Mouse (Mus musculus) liver, adult 2 months (tissue): ENCODE measurements around the gene Colgalt1. TPM values are rescaled to one million over a fixed set of nuclear protein-coding genes. Genes with fewer than 3 reads are reported as not detected.

Source experiments
- DNase-seq: peaks from one replicate; pipeline ENCODE4 v3.0.0-alpha.2; 2011; ENCODE audit warnings: low read depth, low spot score; ENCODE audit errors: extremely low read depth
- H3K27ac ChIP-seq: fragments of 200-500 bp; replicated peaks from 2 replicates; pipeline ENCODE4 v1.5.1; 2012; ENCODE audit warnings: low read depth, mild to moderate bottlenecking, control low read depth, inconsistent platforms, low read length; ENCODE audit not compliant: insufficient read depth
- H3K27me3 ChIP-seq: fragments of 200-500 bp; 2 replicates; pipeline ENCODE4 v1.6.1; 2012; ENCODE audit warnings: mild to moderate bottlenecking, moderate library complexity, low read length, inconsistent platforms; ENCODE audit not compliant: control insufficient read depth, insufficient read depth
- H3K36me3 ChIP-seq: fragments of 200-500 bp; 2 replicates; pipeline ENCODE4 v1.6.1; 2012; ENCODE audit warnings: low read length, inconsistent platforms; ENCODE audit not compliant: control insufficient read depth, insufficient read depth
- H3K4me1 ChIP-seq: fragments of 200-500 bp; 2 replicates; pipeline ENCODE4 v1.6.1; 2011; ENCODE audit warnings: low read length; ENCODE audit not compliant: control insufficient read depth, insufficient read depth
- H3K4me3 ChIP-seq: fragments of 200-500 bp; 2 replicates; pipeline ENCODE4 v1.5.1; 2011; ENCODE audit warnings: low read depth, mild to moderate bottlenecking, control low read depth, low read length, moderate library complexity; ENCODE audit not compliant: insufficient read depth
- H3K79me2 ChIP-seq: fragments of 200-500 bp; 2 replicates; pipeline ENCODE4 v1.6.1; 2012; ENCODE audit warnings: inconsistent platforms, mild to moderate bottlenecking, low read length, moderate library complexity; ENCODE audit not compliant: control insufficient read depth, insufficient read depth
- H3K9ac ChIP-seq: fragments of 200-500 bp; 2 replicates; pipeline ENCODE4 v1.6.1; 2012; ENCODE audit warnings: low read depth, mild to moderate bottlenecking, control low read depth, inconsistent platforms, low read length
- CTCF ChIP-seq: fragments of 200-500 bp; IDR thresholded peaks from 2 replicates; pipeline ENCODE4 v1.5.1; 2011; ENCODE audit warnings: low read depth, low read length, control low read depth
- POLR2A ChIP-seq: fragments of 200-500 bp; IDR thresholded peaks from 2 replicates; pipeline ENCODE4 v1.6.1; 2011; ENCODE audit warnings: low read length, control low read depth; ENCODE audit not compliant: insufficient read depth; ENCODE audit errors: extremely low read depth
- WGBS: fragments of 180-500 bp; shearing (Covaris S2); methylation state at CpG from one replicate; pipeline ENCODE4 v1.1.7; 2018; 5-methylcytosine and 5-hydroxymethylcytosine counted together
- polyA plus RNA-seq: library from polyadenylated mRNA; depleted of rRNA; stranded (reverse); fragments of >200 nt; gene quantifications from 2 replicates; pipeline ENCODE4 v1.2.3, GENCODE M21; 2012; rRNA removed
- total RNA-seq: library from RNA; depleted of rRNA; stranded (reverse); fragments of >200 nt; gene quantifications from 2 replicates; pipeline ENCODE4 v1.2.3, GENCODE M21; 2014; rRNA removed

Colgalt1 gene
- total and polyA plus RNA-seq, 2 experiments, result 43.2 to 77.3 TPM

DNA sequence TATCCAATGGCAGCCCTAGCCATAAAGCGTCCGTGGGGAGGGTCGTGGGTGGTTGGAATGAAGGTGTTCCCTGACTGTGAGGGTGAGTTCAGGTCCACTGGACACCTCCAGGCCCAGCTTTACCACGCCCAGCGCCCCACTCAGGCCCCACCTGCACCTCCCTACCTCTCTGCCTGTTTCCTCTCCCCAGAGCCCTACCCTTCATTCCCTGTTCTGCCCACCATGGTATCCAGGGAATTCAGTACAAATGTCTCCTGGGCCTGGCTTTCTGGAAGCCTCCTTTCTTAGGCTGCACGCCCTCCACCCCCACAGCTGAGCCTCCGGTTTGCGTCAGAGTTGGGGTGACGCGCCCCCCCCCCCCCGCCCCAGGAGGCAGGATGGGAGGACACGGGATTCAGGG lies 59.4 kb downstream of the Colgalt1 start:
- peaks cover 10% of the 10 kb centered on the region for H3K4me1 ChIP-seq
- WGBS, result 24% methylated on average over 12 of the region's 12 CpGs
- no peak overlapping the region for H3K27ac ChIP-seq
- DNase-seq, result no peak
- TF ChIP-seq POLR2A, result no peak
- no peak for TF ChIP-seq CTCF
- H3K9ac ChIP-seq, result no peak overlapping the region
- H3K36me3 ChIP-seq, result no peaks in the 10 kb centered on the region
- no peaks in the 10 kb centered on the region for H3K79me2 ChIP-seq
- peaks cover 2% of the 10 kb centered on the region; the same call in 1 of the 2 replicates for H3K27me3 ChIP-seq
- H3K4me3 ChIP-seq, result no peak overlapping the region

DNA sequence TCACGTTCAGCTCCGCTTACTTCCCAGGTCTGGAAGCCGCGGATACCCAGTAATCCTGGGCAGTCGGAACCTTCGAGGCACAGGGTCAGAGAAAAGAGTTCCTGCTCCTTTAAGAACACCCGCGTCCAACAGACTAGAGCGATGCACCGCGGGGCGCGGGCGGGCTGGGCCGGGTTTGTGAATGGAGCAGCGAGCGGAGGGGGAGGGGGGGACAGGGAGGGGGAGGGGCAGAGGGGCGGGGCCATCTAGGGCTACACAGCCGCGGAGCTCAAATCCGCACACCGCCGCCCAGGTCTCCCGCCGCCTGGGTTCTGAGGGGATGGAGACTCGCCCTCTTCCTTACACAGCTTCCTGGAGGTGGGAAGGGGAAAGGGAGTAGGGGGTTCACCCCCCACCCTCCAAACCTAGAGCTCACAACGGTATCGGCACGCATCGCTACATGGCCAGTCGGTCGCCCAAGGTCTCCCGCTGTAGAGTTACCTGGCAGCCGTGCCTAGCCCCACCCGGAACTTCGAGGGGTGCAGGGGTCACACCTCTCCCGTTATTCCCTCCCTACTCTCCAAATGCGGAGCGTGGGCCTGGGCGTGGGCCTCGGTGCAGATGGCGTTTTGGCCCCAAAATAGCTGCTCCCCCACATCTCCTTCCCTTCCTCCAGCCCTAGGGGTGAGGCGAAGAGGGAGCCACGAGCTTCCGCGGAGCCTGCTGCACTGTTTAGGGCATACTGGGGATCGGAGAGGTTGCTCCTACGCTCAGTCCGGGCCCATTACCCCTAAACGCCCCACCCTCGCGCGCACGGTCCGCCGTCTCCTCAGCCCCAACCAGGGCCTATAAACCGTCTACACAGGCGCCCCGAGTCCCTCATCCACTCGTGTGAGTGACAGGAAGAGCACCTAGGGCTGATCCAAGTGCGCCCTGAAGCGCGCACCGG lies 60.1 kb downstream of the Colgalt1 start:
- TF ChIP-seq CTCF, result no peak
- no peak for TF ChIP-seq POLR2A
- 1% methylated on average over 61 of the region's 64 CpGs for WGBS
- Histone ChIP-seq H3K27me3 (peaks cover 2% of the 10 kb centered on the region; the same call in 1 of the 2 replicates), H3K79me2 (no peaks in the 10 kb centered on the region), H3K36me3 (no peaks in the 10 kb centered on the region), H3K4me1 (peaks cover 15% of the 10 kb centered on the region), H3K4me3 (peak overlapping the region; percentile 63), H3K27ac (no peak overlapping the region), H3K9ac (peak overlapping the region; percentile 9; the same call in 1 of the 2 replicates)
- DNase-seq, result no peak

DNA sequence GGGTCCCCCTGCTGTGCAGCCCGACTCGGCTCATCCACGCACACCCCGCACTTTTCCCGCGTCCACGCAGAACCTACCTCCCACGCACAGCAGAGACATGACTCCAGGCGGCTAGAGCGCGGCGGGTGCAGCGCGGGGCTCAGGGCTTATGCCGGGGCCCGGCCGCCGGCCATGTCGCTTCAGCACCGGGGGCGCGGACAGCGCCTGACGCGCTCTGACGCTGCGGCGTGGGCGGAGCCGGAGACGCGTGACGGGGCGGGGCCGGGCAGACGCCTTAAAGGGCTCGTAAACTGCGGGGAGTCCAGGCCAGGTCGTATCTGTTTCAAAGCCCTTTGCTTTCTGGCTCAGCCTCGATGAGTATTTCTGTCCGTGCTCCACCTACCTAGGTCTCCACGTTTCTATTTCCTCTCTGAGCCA lies 60.8 kb downstream of the Colgalt1 start, which contains the start of gene Unc13a:
Unc13a (minus strand) TSS at position 209 of the 417 bp plus-strand sequence.
- peaks cover 2% of the 10 kb centered on the region; the same call in 1 of the 2 replicates for H3K27me3 ChIP-seq
- peak within 1 kb of the TSS; percentile 17; the same call in 1 of the 2 replicates for H3K9ac ChIP-seq
- under 1% methylated on average over 42 of the region's 42 CpGs for WGBS
- H3K4me3 ChIP-seq, result peak within 1 kb of the TSS; percentile 63
- DNase-seq, result peak; percentile 76
- H3K27ac ChIP-seq, result peak within 1 kb of the TSS; percentile 39
- no peaks in the 10 kb centered on the region for H3K79me2 ChIP-seq
- TF ChIP-seq CTCF (no peak), POLR2A (no peak)
- H3K4me1 ChIP-seq, result peaks cover 15% of the 10 kb centered on the region
- H3K36me3 ChIP-seq, result no peaks in the 10 kb centered on the region

DNA sequence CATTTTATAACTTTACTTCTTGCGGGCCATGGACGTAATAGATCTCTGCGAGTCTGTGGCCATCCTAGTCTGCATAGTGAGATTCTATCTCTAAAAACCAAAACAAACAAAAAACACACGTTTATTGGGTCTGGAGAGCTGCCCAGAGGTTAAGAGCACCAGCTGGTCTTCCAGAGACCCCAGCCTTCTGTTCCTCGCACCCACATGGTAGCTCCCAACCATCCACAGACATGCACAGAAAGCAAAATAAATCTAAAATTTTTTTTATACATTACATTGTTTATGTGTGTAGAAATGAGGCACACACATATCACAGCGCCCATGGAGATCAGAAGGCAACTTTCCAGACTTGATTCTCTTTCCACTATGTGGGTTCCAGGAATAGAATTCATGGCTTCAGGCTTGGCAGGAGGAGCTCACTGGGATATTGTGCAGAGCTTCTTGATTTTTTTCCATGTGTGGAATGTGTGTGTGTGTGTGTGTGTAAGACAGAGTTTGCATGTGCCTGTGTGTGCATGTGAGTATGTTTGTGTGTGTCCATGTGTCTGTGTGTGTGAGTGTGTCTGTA lies 61.5 kb downstream of the Colgalt1 start:
- peaks cover 15% of the 10 kb centered on the region for H3K4me1 ChIP-seq

DNA sequence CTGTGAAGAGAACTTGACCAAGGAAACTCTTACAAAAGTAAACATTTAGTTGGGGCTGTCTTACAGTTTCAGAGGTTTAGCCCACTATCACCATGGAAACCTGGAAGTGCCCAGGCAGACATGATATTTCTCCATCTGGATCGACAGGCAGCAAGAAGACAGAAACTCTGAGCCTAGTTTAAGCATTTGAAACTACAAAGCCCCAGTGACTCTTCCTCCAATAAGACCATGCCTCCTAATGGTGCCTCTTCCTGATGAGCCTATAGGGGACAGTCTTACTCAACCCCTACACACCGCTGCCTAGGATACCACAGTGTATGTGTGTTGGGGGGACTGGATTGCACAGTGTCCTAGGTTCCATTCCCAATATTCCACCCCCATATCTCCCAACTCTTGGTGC lies 63.3 kb downstream of the Colgalt1 start:
- Histone ChIP-seq H3K27me3 (no peaks in the 10 kb centered on the region), H3K9ac (no peak overlapping the region), H3K4me3 (no peak overlapping the region), H3K4me1 (peaks cover 15% of the 10 kb centered on the region), H3K27ac (no peak overlapping the region), H3K36me3 (no peaks in the 10 kb centered on the region), H3K79me2 (no peaks in the 10 kb centered on the region)
- no peak for DNase-seq
- 85% methylated on average over 2 of the region's 2 CpGs for WGBS
- no peak for TF ChIP-seq POLR2A
- no peak for TF ChIP-seq CTCF

More for the DNA sequence above, 61.5 kb downstream of the Colgalt1 start:
- Histone ChIP-seq H3K9ac (no peak overlapping the region), H3K27me3 (peaks cover 2% of the 10 kb centered on the region; the same call in 1 of the 2 replicates), H3K36me3 (no peaks in the 10 kb centered on the region), H3K79me2 (no peaks in the 10 kb centered on the region), H3K4me3 (no peak overlapping the region), H3K27ac (peak overlapping the region; percentile 39)
- DNase-seq, result no peak
- TF ChIP-seq CTCF, result no peak
- TF ChIP-seq POLR2A, result no peak
- WGBS, result 76% methylated on average over 6 of the region's 6 CpGs

Other genes starting within 250 kb of the Colgalt1 start
- 76.6 and 82.2 TPM in 2 replicates for gene Use1, start 244.2 kb upstream of the Colgalt1 start, total RNA-seq
- gene Use1, start 244.2 kb upstream of the Colgalt1 start, polyA plus RNA-seq, result 60.2 and 69.9 TPM in 2 replicates
- 8.0 and 8.1 TPM in 2 replicates for gene Ocel1, start 239.7 kb upstream of the Colgalt1 start, total RNA-seq
- 9.2 and 17.1 TPM in 2 replicates for gene Ocel1, start 239.7 kb upstream of the Colgalt1 start, polyA plus RNA-seq
- gene Nr2f6, start 229.0 kb upstream of the Colgalt1 start, total RNA-seq, result 73.9 and 117 TPM in 2 replicates
- gene Nr2f6, start 229.0 kb upstream of the Colgalt1 start, polyA plus RNA-seq, result 319 and 341 TPM in 2 replicates
- 7.9 and 9.7 TPM in 2 replicates for gene Ushbp1, start 215.2 kb upstream of the Colgalt1 start, total RNA-seq
- 7.9 and 13.6 TPM in 2 replicates for gene Ushbp1, start 215.2 kb upstream of the Colgalt1 start, polyA plus RNA-seq
- 42.7 and 44.8 TPM in 2 replicates for gene Babam1, start 214.1 kb upstream of the Colgalt1 start, total RNA-seq
- 98.5 and 106 TPM in 2 replicates for gene Babam1, start 214.1 kb upstream of the Colgalt1 start, polyA plus RNA-seq
- 0.09 and 0.34 TPM in 2 replicates for gene Ankle1, start 205.0 kb upstream of the Colgalt1 start, total RNA-seq
- 0.11 and 0.22 TPM in 2 replicates for gene Ankle1, start 205.0 kb upstream of the Colgalt1 start, polyA plus RNA-seq
- 3.1 and 5.0 TPM in 2 replicates for gene Abhd8, start 147.3 kb upstream of the Colgalt1 start, total RNA-seq
- gene Abhd8, start 147.3 kb upstream of the Colgalt1 start, polyA plus RNA-seq, result 6.7 and 11.7 TPM in 2 replicates
- 35.1 and 48.2 TPM in 2 replicates for gene Mrpl34, start 146.0 kb upstream of the Colgalt1 start, total RNA-seq
- 104 and 123 TPM in 2 replicates for gene Mrpl34, start 146.0 kb upstream of the Colgalt1 start, polyA plus RNA-seq
- gene Dda1, start 141.8 kb upstream of the Colgalt1 start, total RNA-seq, result 7.7 and 8.3 TPM in 2 replicates
- 32.5 and 34.1 TPM in 2 replicates for gene Dda1, start 141.8 kb upstream of the Colgalt1 start, polyA plus RNA-seq
- 2.3 and 3.8 TPM in 2 replicates for gene Ano8, start 125.0 kb upstream of the Colgalt1 start, total RNA-seq
- gene Ano8, start 125.0 kb upstream of the Colgalt1 start, polyA plus RNA-seq, result 3.7 and 5.2 TPM in 2 replicates
- gene Gtpbp3, start 122.9 kb upstream of the Colgalt1 start, total RNA-seq, result 11.6 and 12.7 TPM in 2 replicates
- 12.9 and 15.5 TPM in 2 replicates for gene Gtpbp3, start 122.9 kb upstream of the Colgalt1 start, polyA plus RNA-seq
- gene Plvap, start 99.2 kb upstream of the Colgalt1 start, total RNA-seq, result 15.3 and 22.8 TPM in 2 replicates
- 128 and 132 TPM in 2 replicates for gene Plvap, start 99.2 kb upstream of the Colgalt1 start, polyA plus RNA-seq
- gene Ccdc194, start 85.3 kb upstream of the Colgalt1 start, total RNA-seq, result not detected in 2 replicates
- gene Ccdc194, start 85.3 kb upstream of the Colgalt1 start, polyA plus RNA-seq, result 0.05 TPM in 1 of 2 replicates, not detected in the other
- 603 and 678 TPM in 2 replicates for gene Bst2, start 73.5 kb upstream of the Colgalt1 start, total RNA-seq
- gene Bst2, start 73.5 kb upstream of the Colgalt1 start, polyA plus RNA-seq, result 798 and 871 TPM in 2 replicates
- 98.9 and 105 TPM in 2 replicates for gene Mvb12a, start 68.1 kb upstream of the Colgalt1 start, total RNA-seq
- gene Mvb12a, start 68.1 kb upstream of the Colgalt1 start, polyA plus RNA-seq, result 164 and 165 TPM in 2 replicates
- gene Tmem221, start 52.1 kb upstream of the Colgalt1 start, total RNA-seq, result 0.46 and 0.47 TPM in 2 replicates
- gene Tmem221, start 52.1 kb upstream of the Colgalt1 start, polyA plus RNA-seq, result 0.14 and 0.55 TPM in 2 replicates
- gene Nxnl1, start 44.4 kb upstream of the Colgalt1 start, total RNA-seq, result not detected in 2 replicates
- not detected in 2 replicates for gene Nxnl1, start 44.4 kb upstream of the Colgalt1 start, polyA plus RNA-seq
- 6.8 and 7.2 TPM in 2 replicates for gene Slc27a1, start 42.1 kb upstream of the Colgalt1 start, total RNA-seq
- 12.5 and 15.7 TPM in 2 replicates for gene Slc27a1, start 42.1 kb upstream of the Colgalt1 start, polyA plus RNA-seq
- 111 and 113 TPM in 2 replicates for gene Pgls, start 18.8 kb upstream of the Colgalt1 start, total RNA-seq
- 119 and 124 TPM in 2 replicates for gene Pgls, start 18.8 kb upstream of the Colgalt1 start, polyA plus RNA-seq
- gene Fam129c, start 13.3 kb upstream of the Colgalt1 start, total RNA-seq, result 0.92 and 1.3 TPM in 2 replicates
- 0.73 and 2.1 TPM in 2 replicates for gene Fam129c, start 13.3 kb upstream of the Colgalt1 start, polyA plus RNA-seq
- 0.09 and 0.20 TPM in 2 replicates for gene Unc13a, start 60.8 kb downstream of the Colgalt1 start, total RNA-seq
- gene Unc13a, start 60.8 kb downstream of the Colgalt1 start, polyA plus RNA-seq, result 0.15 and 0.72 TPM in 2 replicates
- 4.0 and 4.6 TPM in 2 replicates for gene Jak3, start 65.3 kb downstream of the Colgalt1 start, total RNA-seq
- gene Jak3, start 65.3 kb downstream of the Colgalt1 start, polyA plus RNA-seq, result 5.7 and 7.9 TPM in 2 replicates
- 0.74 and 1.1 TPM in 2 replicates for gene Insl3, start 78.2 kb downstream of the Colgalt1 start, total RNA-seq
- gene Insl3, start 78.2 kb downstream of the Colgalt1 start, polyA plus RNA-seq, result 4.9 and 8.2 TPM in 2 replicates
- 0.92 and 1.3 TPM in 2 replicates for gene B3gnt3, start 90.8 kb downstream of the Colgalt1 start, total RNA-seq
- gene B3gnt3, start 90.8 kb downstream of the Colgalt1 start, polyA plus RNA-seq, result 1.5 and 2.6 TPM in 2 replicates
- 0.18 and 0.87 TPM in 2 replicates for gene Fcho1, start 114.7 kb downstream of the Colgalt1 start, total RNA-seq
- 0.44 and 2.8 TPM in 2 replicates for gene Fcho1, start 114.7 kb downstream of the Colgalt1 start, polyA plus RNA-seq